Mouse (Mus musculus): ENCODE data around the gene Mex3d. TPM values are rescaled to one million over a fixed set of nuclear protein-coding genes. Genes with fewer than 3 reads are reported as not detected.

Gene Mex3d
- polyA plus RNA-seq, 1 experiment, result 115 TPM

- DNase-seq (ENCODE audit: low read depth), result no peak
Observed at GRCm38 (mm10) chr10:80425041-80425440, 37.6 kb upstream of the Mex3d start.

GRCm38 (mm10) chr10:80423562-80423961 is 36.1 kb upstream of the Mex3d start:
- no peak for DNase-seq (ENCODE audit: low read depth)

More at GRCm38 (mm10) chr10:80425041-80425440, 37.6 kb upstream of the Mex3d start:
- no peak for TF ChIP-seq CTCF (IDR thresholded peaks at IDR 0.05; ENCODE audit: borderline replicate concordance, extremely low read depth, insufficient read depth, insufficient read length)
- TF ChIP-seq POLR2A (IDR thresholded peaks at IDR 0.05; ENCODE audit: borderline replicate concordance, extremely low read depth, insufficient read depth, insufficient read length, poor library complexity, severe bottlenecking), result no peak

GRCm38 (mm10) chr10:80421651-80422472 is 34.4 kb upstream of the Mex3d start:
- no peak for TF ChIP-seq POLR2A (IDR thresholded peaks at IDR 0.05; ENCODE audit: borderline replicate concordance, extremely low read depth, insufficient read depth, insufficient read length, poor library complexity, severe bottlenecking)
- peak; percentile 58 for DNase-seq (ENCODE audit: low read depth)

More at GRCm38 (mm10) chr10:80423562-80423961, 36.1 kb upstream of the Mex3d start:
- TF ChIP-seq POLR2A (IDR thresholded peaks at IDR 0.05; ENCODE audit: borderline replicate concordance, extremely low read depth, insufficient read depth, insufficient read length, poor library complexity, severe bottlenecking) (no peak), CTCF (IDR thresholded peaks at IDR 0.05; ENCODE audit: borderline replicate concordance, extremely low read depth, insufficient read depth, insufficient read length) (no peak)

DNA sequence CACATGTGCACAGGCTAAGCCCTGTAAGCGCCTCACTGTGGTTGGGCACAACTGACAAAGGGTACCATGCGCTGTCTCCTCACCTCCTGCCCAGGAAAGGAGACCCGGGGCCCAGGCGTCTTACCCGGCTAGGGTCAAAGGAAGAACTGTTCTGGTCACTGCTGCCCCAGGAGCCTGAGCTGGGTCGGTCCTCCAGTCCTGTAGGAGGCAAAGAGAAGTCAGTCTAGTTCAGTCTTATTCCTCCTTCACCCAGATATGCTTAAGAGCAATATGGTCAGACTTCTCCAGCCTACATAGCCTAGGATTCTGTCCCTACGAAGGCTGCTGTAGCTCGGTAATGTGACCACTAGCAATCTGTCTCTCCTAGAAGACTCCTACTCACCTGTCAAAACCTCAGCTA is 33.7 kb upstream of the Mex3d start:
- no peak for DNase-seq (ENCODE audit: low read depth)
- no peak for TF ChIP-seq POLR2A (IDR thresholded peaks at IDR 0.05; ENCODE audit: borderline replicate concordance, extremely low read depth, insufficient read depth, insufficient read length, poor library complexity, severe bottlenecking)
- no peak for TF ChIP-seq CTCF (IDR thresholded peaks at IDR 0.05; ENCODE audit: borderline replicate concordance, extremely low read depth, insufficient read depth, insufficient read length)

- TF ChIP-seq POLR2A (IDR thresholded peaks at IDR 0.05; ENCODE audit: borderline replicate concordance, extremely low read depth, insufficient read depth, insufficient read length, poor library complexity, severe bottlenecking) (no peak), CTCF (IDR thresholded peaks at IDR 0.05; ENCODE audit: borderline replicate concordance, extremely low read depth, insufficient read depth, insufficient read length) (no peak)
- no peak for DNase-seq (ENCODE audit: low read depth)
Observed at GRCm38 (mm10) chr10:80420729-80421128, 33.3 kb upstream of the Mex3d start.

DNA sequence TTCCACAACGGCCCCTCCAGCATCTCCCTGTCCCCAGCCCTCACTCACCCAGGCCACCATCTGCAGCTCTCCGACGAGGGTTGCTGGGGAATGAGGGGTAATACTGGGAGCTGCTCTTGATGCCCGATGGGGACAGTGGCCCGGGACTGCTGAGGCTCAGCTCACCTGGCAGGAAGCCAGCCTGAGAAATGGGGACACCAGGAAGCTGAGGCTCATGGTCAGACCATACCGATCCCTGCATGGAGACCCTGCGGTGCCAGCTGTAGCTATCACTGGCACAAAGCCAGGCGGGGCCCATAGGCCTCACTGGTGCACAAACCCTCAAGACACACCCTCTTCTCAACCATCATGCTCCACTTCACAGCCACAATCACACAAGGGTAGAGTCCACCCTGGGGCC is 32.0 kb upstream of the Mex3d start:
- no peak for TF ChIP-seq POLR2A (IDR thresholded peaks at IDR 0.05; ENCODE audit: borderline replicate concordance, extremely low read depth, insufficient read depth, insufficient read length, poor library complexity, severe bottlenecking)
- no peak for TF ChIP-seq CTCF (IDR thresholded peaks at IDR 0.05; ENCODE audit: borderline replicate concordance, extremely low read depth, insufficient read depth, insufficient read length)
- peak; percentile 49 for DNase-seq (ENCODE audit: low read depth)

DNA sequence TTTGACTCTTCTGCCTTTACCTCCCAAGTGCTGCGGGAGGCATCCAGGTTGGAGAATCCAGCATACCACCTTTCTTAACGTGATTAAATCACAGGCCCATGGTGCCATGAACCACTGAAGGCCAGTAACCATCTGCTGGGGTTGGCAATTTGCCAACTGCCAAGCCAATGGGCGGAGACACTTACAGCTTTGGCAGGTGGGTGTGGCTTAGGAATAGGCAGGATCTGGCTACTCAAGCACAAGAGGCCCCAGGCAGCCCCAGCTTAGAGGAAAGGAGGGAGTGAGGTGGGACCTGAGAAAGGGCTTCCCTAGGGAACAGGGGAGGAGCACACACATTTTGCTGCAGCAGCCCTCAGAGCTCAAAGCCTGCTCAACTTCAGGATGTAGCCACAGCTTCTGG is 30.9 kb upstream of the Mex3d start:
- TF ChIP-seq CTCF (IDR thresholded peaks at IDR 0.05; ENCODE audit: borderline replicate concordance, extremely low read depth, insufficient read depth, insufficient read length), result no peak
- no peak for TF ChIP-seq POLR2A (IDR thresholded peaks at IDR 0.05; ENCODE audit: borderline replicate concordance, extremely low read depth, insufficient read depth, insufficient read length, poor library complexity, severe bottlenecking)
- DNase-seq (ENCODE audit: low read depth), result peak; percentile 92

GRCm38 (mm10) chr10:80417841-80418240 is 30.4 kb upstream of the Mex3d start:
- TF ChIP-seq POLR2A (IDR thresholded peaks at IDR 0.05; ENCODE audit: borderline replicate concordance, extremely low read depth, insufficient read depth, insufficient read length, poor library complexity, severe bottlenecking) (no peak), CTCF (IDR thresholded peaks at IDR 0.05; ENCODE audit: borderline replicate concordance, extremely low read depth, insufficient read depth, insufficient read length) (no peak)
- DNase-seq (ENCODE audit: low read depth), result peak; percentile 40

- TF ChIP-seq CTCF (IDR thresholded peaks at IDR 0.05; ENCODE audit: borderline replicate concordance, extremely low read depth, insufficient read depth, insufficient read length), result no peak
- no peak for TF ChIP-seq POLR2A (IDR thresholded peaks at IDR 0.05; ENCODE audit: borderline replicate concordance, extremely low read depth, insufficient read depth, insufficient read length, poor library complexity, severe bottlenecking)
- no peak for DNase-seq (ENCODE audit: low read depth)
Observed at GRCm38 (mm10) chr10:80417371-80417770, 29.9 kb upstream of the Mex3d start.

GRCm38 (mm10) chr10:80415566-80415965 is 28.1 kb upstream of the Mex3d start:
- TF ChIP-seq CTCF (IDR thresholded peaks at IDR 0.05; ENCODE audit: borderline replicate concordance, extremely low read depth, insufficient read depth, insufficient read length) (no peak), POLR2A (IDR thresholded peaks at IDR 0.05; ENCODE audit: borderline replicate concordance, extremely low read depth, insufficient read depth, insufficient read length, poor library complexity, severe bottlenecking) (no peak)
- DNase-seq (ENCODE audit: low read depth), result no peak

DNA sequence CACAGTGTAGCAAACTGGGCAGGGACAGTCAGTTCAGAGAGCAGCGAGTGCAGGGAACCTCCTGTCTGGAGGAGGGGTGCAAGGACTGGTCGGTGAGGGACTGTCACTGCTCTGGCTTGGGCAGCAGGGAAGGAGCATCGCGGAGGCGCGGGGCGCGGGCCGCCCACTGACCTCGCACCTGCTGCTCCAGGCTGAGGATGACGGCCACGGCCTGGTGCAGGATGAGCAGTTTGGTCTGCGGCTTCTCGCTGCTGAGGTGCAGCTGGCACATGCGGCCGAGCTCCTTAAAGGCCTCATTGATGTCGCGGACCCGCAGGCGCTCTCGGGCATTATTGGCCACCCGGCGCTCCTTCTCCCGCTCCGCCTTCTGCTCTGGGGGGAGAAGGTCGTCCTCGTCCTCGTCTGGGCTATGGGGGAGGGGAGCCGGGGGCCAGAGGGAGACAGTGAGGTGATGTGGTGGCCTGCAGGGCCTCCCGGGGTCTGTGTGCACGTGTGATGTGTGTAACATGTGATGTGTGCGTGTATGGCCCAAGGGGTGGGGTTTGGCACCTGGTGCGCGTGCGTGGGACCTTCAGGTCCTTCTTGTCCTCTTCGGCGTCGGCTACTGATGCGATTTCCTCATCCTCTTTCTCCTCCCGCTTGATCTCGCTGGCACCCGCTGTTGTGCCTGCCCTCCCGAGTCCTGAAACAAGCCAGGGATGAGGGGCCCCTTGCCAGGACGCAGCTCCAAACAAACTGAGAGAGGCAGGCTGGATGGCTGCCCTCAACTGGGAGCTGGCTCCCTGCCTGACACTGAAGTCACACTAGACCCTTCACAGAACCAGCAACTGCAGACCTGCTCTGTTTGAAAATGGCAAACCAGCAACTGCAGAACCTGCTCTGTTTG is 25.4 kb upstream of the Mex3d start:
- peak; percentile 86 for DNase-seq (ENCODE audit: low read depth)
- TF ChIP-seq POLR2A (IDR thresholded peaks at IDR 0.05; ENCODE audit: borderline replicate concordance, extremely low read depth, insufficient read depth, insufficient read length, poor library complexity, severe bottlenecking) (no peak), CTCF (IDR thresholded peaks at IDR 0.05; ENCODE audit: borderline replicate concordance, extremely low read depth, insufficient read depth, insufficient read length) (no peak)
